Mouse (Mus musculus) embryonic facial prominence, embryonic 13.5 days (tissue): ENCODE data around the gene Ppp2r2c. TPM values are rescaled to one million over a fixed set of nuclear protein-coding genes. Genes with fewer than 3 reads are reported as not detected.

ENCODE experiments used
- ATAC-seq: fragments of 200-750 bp; cut with Nextera tagmentation; 2 replicates; pipeline ENCODE4 v1.8.0; 2017; ENCODE audit warnings: low read depth; ENCODE audit not compliant: insufficient number of reproducible peaks, insufficient read depth, low FRiP score, low TSS enrichment
- H3K27ac ChIP-seq: fragments of 300-500 bp; sonication (generic); 2 replicates; pipeline ENCODE4 v1.5.1; 2015; ENCODE audit warnings: moderate library complexity, mild to moderate bottlenecking, inconsistent platforms
- H3K27me3 ChIP-seq: fragments of 300-500 bp; sonication (generic); 2 replicates; pipeline ENCODE4 v1.6.1; 2015; ENCODE audit warnings: mild to moderate bottlenecking, inconsistent platforms
- H3K36me3 ChIP-seq: fragments of 300-500 bp; sonication (generic); 2 replicates; pipeline ENCODE4 v1.6.1; 2015; ENCODE audit warnings: mild to moderate bottlenecking, inconsistent platforms
- H3K4me1 ChIP-seq: fragments of 300-500 bp; sonication (generic); 2 replicates; pipeline ENCODE4 v1.6.1; 2015; ENCODE audit warnings: inconsistent platforms
- H3K4me2 ChIP-seq: fragments of 300-500 bp; sonication (generic); 2 replicates; pipeline ENCODE4 v1.6.1; 2015; ENCODE audit warnings: moderate library complexity, mild to moderate bottlenecking, inconsistent platforms
- H3K4me3 ChIP-seq: fragments of 300-500 bp; sonication (generic); 2 replicates; pipeline ENCODE4 v1.5.1; 2015; ENCODE audit warnings: mild to moderate bottlenecking, inconsistent platforms
- H3K9ac ChIP-seq: fragments of 300-500 bp; sonication (generic); 2 replicates; pipeline ENCODE4 v1.6.1; 2015; ENCODE audit warnings: mild to moderate bottlenecking, inconsistent platforms
- H3K9me3 ChIP-seq: fragments of 300-500 bp; sonication (generic); 2 replicates; pipeline ENCODE4 v1.6.1; 2016; ENCODE audit warnings: inconsistent platforms
- WGBS: fragments of 180-500 bp; shearing (Covaris S2); methylation state at CpG from one replicate; pipeline ENCODE4 v1.1.7; 2015; ENCODE audit warnings: mixed read lengths; 5-methylcytosine and 5-hydroxymethylcytosine counted together
- polyA plus RNA-seq: library from polyadenylated mRNA; unstranded; fragments of >200 nt; fragmentation: Nextera tagmentation; extraction: Ambion mirVana; gene quantifications from 2 replicates; pipeline ENCODE4 v1.2.1, GENCODE M21; 2015

Ppp2r2c gene
- polyA plus RNA-seq, 1 experiment from 2014 or later: 0.35 TPM

DNA sequence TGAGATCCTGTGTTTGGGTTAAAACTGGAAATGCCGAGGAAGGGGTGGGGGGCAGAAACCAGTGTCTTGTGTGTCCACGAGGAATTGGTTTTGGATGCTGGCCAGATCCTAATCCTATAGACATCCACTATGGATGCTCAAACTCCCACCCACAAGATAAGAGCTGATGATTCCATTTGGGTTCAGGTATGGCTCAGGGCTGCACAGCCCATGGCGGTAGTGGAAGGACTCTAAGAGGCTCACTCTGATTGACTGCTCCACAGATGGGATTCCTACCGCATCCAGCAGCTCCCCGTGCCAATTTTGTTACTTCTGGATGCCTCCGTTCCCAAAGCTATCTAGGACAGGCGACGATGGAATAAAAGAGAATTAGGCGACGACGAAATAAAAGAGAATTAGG, 20.6 kb downstream of the Ppp2r2c start:
- WGBS: 88% methylated on average over 11 of the region's 11 CpGs
- Histone ChIP-seq H3K4me2 (no peak overlapping the region), H3K36me3 (no peaks in the 10 kb centered on the region), H3K4me3 (no peak overlapping the region), H3K27ac (no peak overlapping the region), H3K4me1 (0 out of 2 replicates have a peak, but pooled peaks cover 4% of the 10 kb centered on the region), H3K27me3 (peaks cover 11% of the 10 kb centered on the region), H3K9me3 (no peaks in the 10 kb centered on the region), H3K9ac (no peak overlapping the region)
- ATAC-seq: no peak

DNA sequence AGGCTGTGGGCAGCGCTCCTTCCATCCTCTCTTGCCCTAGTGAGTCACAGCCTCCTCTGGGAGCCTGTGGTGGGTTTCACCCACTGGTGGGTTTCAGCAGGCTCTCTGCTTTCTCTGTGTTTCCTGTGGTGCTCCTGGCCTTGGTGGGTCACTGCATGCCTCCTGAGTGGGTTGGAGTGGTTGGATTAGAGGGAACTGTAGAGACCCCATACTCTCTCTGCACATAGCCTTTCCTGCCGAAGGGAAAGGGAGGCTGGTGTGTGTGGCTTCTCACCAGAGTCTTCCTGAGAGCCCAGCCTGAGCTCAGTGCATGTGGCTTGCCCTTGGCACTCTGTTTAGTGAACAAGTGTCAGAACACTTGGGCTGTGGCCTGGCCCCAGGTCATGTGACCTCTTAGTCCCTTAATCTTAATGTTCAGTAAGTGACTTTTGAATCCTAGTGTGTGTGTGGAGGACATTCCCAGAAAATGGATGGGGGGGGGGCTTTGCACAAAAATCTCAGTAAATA, 21.1 kb downstream of the Ppp2r2c start:
- no peak overlapping the region for H3K4me2 ChIP-seq
- no peaks in the 10 kb centered on the region for H3K36me3 ChIP-seq
- no peak overlapping the region for H3K4me3 ChIP-seq
- ATAC-seq: no peak
- 0 out of 2 replicates have a peak, but pooled peaks cover 4% of the 10 kb centered on the region for H3K4me1 ChIP-seq
- peaks cover 11% of the 10 kb centered on the region for H3K27me3 ChIP-seq
- WGBS: 76% methylated on average over 2 of the region's 2 CpGs
- H3K9me3 ChIP-seq: no peaks in the 10 kb centered on the region
- no peak overlapping the region for H3K27ac ChIP-seq
- H3K9ac ChIP-seq: no peak overlapping the region

DNA sequence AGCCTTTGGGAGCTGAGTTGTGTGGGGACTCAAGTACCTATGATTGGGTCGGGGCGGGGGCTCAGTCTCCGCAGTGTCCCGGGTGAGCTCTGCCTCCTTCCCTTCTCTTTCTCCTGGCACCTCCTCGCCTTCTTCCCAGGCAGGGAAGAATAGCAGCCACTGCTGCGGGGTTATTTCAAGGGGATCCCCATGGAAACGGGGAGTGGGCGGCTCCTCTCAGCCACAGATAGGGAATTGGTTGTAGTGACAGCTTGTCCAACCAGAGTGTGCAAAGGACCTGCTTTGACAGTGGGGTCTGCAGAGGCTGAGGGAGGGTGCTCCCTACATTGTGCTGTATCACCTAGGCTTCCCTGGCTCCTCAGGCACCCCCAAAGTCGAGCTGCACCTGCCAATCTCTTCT, 22.5 kb downstream of the Ppp2r2c start:
- Histone ChIP-seq H3K27me3 (peaks cover 11% of the 10 kb centered on the region), H3K4me2 (no peak overlapping the region), H3K9me3 (no peaks in the 10 kb centered on the region), H3K9ac (no peak overlapping the region), H3K4me3 (no peak overlapping the region), H3K36me3 (no peaks in the 10 kb centered on the region), H3K27ac (no peak overlapping the region), H3K4me1 (0 out of 2 replicates have a peak, but pooled peaks cover 4% of the 10 kb centered on the region)
- no peak for ATAC-seq
- WGBS: 50% methylated on average over 9 of the region's 9 CpGs

DNA sequence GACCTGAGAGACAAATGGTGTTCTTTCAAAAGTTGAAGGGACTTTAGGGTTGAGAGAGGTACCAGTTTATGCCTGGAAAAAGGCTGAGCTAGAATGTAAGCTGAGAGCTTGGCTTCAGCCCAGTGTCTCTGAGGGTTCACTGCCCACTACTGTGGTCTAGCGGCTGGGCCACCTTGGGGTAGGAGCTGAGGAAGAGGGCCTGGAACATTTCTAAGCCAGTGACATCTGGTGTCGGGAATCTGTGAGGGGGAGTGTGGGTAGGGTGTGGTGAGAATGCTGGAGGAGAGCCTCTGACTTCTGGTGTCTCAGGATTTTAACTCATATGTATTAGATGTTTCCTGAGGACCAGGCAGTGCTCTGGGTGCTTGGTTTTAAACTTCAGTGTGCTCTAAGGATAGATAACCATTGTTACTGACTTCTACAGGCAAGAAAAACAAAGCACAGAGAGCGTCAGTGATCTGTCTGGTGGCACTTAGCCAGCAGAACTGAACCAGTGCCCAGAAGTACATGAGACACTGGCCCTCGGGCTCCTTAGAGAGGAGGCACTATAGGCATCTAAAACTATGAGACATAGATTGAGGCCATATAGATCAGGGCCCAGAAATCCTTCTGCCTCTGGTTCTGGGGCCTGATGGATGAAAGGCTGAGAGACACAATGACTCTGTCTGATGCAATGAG, 23.6 kb downstream of the Ppp2r2c start:
- Histone ChIP-seq H3K9ac (no peak overlapping the region), H3K27me3 (peaks cover 7% of the 10 kb centered on the region), H3K4me1 (0 out of 2 replicates have a peak, but pooled peaks cover 4% of the 10 kb centered on the region), H3K27ac (no peak overlapping the region), H3K36me3 (no peaks in the 10 kb centered on the region), H3K4me2 (no peak overlapping the region), H3K4me3 (no peak overlapping the region), H3K9me3 (no peaks in the 10 kb centered on the region)
- 59% methylated on average over 4 of the region's 4 CpGs for WGBS
- no peak for ATAC-seq

DNA sequence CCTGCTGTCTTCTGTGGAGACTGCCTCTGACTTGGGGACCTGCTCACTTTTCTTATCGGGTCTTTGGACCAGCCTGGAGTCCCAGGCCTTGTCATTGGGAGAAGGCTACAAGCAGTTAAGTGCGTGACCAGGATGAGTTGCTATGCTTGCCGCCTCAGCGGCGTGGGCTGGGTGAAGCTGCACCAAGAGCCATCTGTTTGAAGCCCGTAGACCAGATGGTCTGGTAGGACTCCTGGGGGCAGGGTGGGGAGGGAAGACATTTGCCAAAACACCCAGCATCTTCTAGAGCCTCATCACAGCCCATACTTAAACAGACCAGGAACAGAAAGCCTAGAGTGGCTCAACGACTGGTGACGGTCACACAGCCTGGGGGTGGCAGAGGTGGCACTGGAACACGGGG, 24.9 kb downstream of the Ppp2r2c start:
- H3K9me3 ChIP-seq: no peaks in the 10 kb centered on the region
- no peak overlapping the region for H3K4me3 ChIP-seq
- H3K4me1 ChIP-seq: 0 out of 2 replicates have a peak, but pooled peaks cover 4% of the 10 kb centered on the region
- H3K9ac ChIP-seq: no peak overlapping the region
- no peak for ATAC-seq
- H3K27ac ChIP-seq: no peak overlapping the region
- peaks cover 3% of the 10 kb centered on the region for H3K27me3 ChIP-seq
- H3K4me2 ChIP-seq: no peak overlapping the region
- WGBS: 78% methylated on average over 9 of the region's 9 CpGs
- no peaks in the 10 kb centered on the region for H3K36me3 ChIP-seq

DNA sequence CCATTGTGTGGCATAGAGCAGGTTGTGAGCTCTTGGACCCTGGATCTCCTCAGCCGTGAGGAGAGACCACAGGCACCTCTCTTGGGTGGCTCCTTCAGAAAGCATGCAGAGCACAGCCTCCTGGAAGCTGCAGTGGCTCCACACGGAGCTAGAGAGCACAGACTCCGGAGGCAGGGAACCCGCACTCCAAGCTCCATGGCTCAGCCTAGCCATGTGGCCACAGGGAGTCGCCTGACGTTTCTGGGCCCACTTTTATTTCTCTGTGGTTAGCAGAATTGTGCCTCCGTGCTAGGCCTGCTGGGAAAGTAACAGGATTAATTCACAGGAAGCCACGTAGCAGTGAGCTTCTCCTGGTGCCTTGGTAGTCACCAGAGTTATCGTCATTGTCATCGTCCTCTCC, 25.8 kb downstream of the Ppp2r2c start:
- no peaks in the 10 kb centered on the region for H3K36me3 ChIP-seq
- H3K9me3 ChIP-seq: no peaks in the 10 kb centered on the region
- H3K4me1 ChIP-seq: 0 out of 2 replicates have a peak, but pooled peaks cover 4% of the 10 kb centered on the region
- 70% methylated on average over 10 of the region's 10 CpGs for WGBS
- no peak overlapping the region for H3K4me3 ChIP-seq
- no peak overlapping the region for H3K9ac ChIP-seq
- no peaks in the 10 kb centered on the region for H3K27me3 ChIP-seq
- ATAC-seq: no peak
- no peak overlapping the region for H3K27ac ChIP-seq
- no peak overlapping the region for H3K4me2 ChIP-seq

DNA sequence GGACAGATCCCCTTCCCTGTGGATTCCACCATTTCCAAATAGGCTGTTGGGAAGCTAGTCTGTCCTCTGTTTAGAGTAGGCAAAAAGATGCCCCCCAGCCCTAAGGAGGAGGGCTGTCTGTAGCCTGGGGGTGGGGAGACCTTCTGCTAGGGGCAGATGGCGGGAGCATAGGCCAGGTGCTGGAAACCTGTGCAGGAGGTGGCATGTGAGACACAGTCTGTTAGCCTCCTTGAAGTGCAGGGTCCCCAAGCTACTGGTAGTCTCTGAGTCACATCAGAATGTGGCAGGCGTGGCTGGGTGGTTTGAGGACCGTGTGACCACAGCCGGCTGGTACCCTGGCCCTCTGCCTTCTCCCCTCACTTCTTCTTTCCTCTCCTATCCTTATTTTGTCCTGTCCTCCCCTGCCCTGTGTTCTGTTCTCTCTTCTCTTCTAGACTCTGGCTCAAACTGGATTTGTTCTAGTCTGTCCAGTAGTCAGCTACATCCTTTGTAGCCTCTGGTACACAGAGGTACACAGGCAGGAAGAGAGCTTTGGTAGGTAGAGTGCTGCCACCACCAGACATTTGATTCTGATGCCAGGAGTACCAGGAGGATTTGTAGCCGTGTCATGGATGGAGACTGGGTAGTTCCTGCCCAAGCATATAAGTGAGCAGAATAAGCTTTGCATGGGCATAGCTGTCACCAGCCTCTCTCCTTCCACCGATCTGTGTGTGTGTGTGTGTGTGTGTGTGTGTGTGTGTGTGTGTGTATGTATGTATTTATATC, 26.5 kb downstream of the Ppp2r2c start:
- ATAC-seq: no peak
- no peaks in the 10 kb centered on the region for H3K27me3 ChIP-seq

DNA sequence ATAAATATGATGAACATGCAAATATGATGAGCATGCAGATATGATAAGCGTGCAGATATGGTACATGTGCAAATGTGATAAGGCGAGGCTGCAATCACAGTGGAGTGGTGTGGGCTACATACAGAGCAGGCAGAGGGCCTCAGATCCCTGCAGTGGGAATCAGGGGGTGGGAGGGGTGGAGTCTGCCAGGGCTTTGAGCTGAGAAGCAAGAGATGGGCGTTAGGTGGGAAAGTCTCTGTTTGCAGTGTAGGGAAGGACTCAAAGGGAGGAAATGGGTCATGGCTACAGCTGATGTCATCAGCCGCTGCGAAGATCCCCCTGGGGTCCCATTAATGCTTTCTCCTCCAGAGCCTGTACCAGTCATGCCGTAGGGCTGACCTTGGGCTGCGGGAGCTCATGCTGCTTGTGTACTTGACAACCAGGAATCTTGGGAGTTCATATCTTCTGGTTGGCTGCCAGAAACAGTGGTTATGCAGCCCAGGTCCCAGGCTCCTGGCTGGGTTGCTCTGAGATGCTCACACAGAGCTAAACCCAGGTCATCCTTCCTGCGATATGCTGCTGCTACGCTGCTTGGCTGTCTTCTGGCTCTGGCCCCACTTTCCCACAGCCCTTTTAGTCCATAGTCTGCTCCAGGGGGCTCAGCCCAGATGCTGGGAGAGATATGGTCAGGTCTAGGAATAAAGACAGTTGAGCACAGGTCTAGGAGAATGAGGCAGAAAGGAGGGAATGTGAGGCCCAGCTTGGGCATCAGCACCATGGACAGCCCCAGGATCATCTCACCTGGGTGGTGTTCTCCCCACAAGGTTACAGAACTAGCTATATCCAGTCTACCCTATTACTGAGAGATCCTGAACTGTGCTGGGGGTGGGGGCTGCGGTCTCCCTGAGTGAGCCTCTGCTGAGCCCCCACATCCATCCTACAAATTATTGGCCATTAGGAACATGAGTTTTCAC, 27.6 kb downstream of the Ppp2r2c start:
- H3K27ac ChIP-seq: no peak overlapping the region
- no peak overlapping the region for H3K4me2 ChIP-seq
- no peak overlapping the region for H3K4me3 ChIP-seq
- H3K27me3 ChIP-seq: no peaks in the 10 kb centered on the region
- 83% methylated on average over 10 of the region's 10 CpGs for WGBS
- peaks cover 9% of the 10 kb centered on the region; the same call in 1 of the 2 replicates for H3K4me1 ChIP-seq
- H3K9ac ChIP-seq: no peak overlapping the region
- no peak for ATAC-seq
- H3K9me3 ChIP-seq: no peaks in the 10 kb centered on the region
- H3K36me3 ChIP-seq: no peaks in the 10 kb centered on the region

More for the DNA sequence above, 26.5 kb downstream of the Ppp2r2c start:
- H3K4me3 ChIP-seq: no peak overlapping the region
- no peak overlapping the region for H3K9ac ChIP-seq
- H3K9me3 ChIP-seq: no peaks in the 10 kb centered on the region
- peaks cover 4% of the 10 kb centered on the region; the same call in 1 of the 2 replicates for H3K4me1 ChIP-seq
- H3K36me3 ChIP-seq: no peaks in the 10 kb centered on the region
- H3K27ac ChIP-seq: no peak overlapping the region
- H3K4me2 ChIP-seq: no peak overlapping the region
- 71% methylated on average over 6 of the region's 6 CpGs for WGBS

DNA sequence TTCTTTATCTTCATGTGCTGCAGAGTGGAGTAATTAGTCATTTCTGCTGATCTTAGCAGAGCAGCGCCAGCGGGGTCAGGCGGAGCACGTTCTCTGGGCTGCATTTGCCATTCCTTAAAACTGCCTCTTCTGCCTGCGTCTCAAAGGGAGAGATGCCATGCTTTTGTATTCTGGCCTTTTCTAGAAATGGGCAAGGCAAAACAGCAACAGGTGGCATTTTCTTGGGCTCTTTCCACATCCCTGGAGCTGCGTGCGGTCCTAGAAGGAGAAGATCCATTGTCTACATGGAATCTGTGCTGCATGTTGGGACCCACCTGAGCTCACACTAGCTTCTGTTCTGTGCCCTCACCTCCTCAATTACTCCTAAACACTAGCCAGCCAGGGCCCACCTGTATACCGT, 29.7 kb downstream of the Ppp2r2c start:
- H3K27ac ChIP-seq: no peak overlapping the region
- ATAC-seq: no peak
- no peaks in the 10 kb centered on the region for H3K27me3 ChIP-seq
- WGBS: 86% methylated on average over 8 of the region's 8 CpGs
- H3K9ac ChIP-seq: no peak overlapping the region
- no peaks in the 10 kb centered on the region for H3K9me3 ChIP-seq
- H3K4me3 ChIP-seq: no peak overlapping the region
- H3K4me1 ChIP-seq: peaks cover 9% of the 10 kb centered on the region; the same call in 1 of the 2 replicates
- no peaks in the 10 kb centered on the region for H3K36me3 ChIP-seq
- no peak overlapping the region for H3K4me2 ChIP-seq

DNA sequence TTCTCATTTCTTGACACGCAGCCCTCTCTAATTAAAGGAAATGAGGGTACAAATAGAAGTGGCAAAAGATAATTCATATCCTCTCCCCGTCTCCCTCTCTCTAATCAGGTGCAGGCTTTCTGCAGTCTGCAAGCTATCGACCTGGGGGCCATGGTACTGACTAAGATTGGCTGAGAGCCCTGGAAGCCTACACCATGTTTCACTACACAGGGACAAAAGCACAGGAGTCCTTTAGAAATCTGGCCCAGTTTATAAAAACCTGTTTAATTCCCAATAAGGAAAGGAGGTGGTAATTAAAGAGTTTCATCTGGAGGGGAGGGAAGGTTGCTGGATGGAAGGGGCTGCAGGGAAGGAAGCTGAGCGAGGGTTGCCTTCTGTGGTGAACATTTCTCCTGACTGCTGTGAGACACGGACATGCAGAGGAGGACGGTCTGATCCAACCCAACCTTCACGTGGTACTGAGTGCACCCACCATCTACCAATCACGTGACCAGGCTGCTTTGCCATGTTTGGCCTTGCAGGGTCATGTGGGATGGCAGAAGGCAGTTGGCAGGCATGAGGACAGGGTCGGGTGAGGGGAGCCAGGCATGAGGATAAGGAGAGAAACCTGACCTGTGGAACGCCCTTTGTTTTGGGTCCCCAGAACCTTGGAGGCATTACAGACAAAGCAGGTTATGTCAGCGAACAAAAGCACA, 30.2 kb downstream of the Ppp2r2c start:
- Histone ChIP-seq H3K27ac (no peak overlapping the region), H3K27me3 (no peaks in the 10 kb centered on the region), H3K4me2 (no peak overlapping the region), H3K4me1 (peaks cover 9% of the 10 kb centered on the region; the same call in 1 of the 2 replicates), H3K9me3 (no peaks in the 10 kb centered on the region), H3K36me3 (no peaks in the 10 kb centered on the region), H3K9ac (no peak overlapping the region), H3K4me3 (no peak overlapping the region)
- WGBS: 71% methylated on average over 11 of the region's 11 CpGs
- ATAC-seq: no peak
